Mouse (Mus musculus) urinary bladder, postnatal 4 days (tissue): ENCODE results near the gene Slc5a1.
A peak's percentile ranks its signal among the peaks of the same experiment; 100 is the strongest.

Experiments used
- DNase-seq, 2 experiments: peaks; one replicate each; pipeline ENCODE4 v3.0.0; 2021 to 2022; ENCODE audit warnings: low spot score in 2 of 2

Slc5a1 gene

GRCm38 (mm10) chr5:33193567-33193966, 89.5 kb downstream of the Slc5a1 start:
- no peak for DNase-seq

- DNase-seq, result no peak
Measured at GRCm38 (mm10) chr5:33195246-33195852, 91.3 kb downstream of the Slc5a1 start.

GRCm38 (mm10) chr5:33200071-33200470, 96.1 kb downstream of the Slc5a1 start:
- DNase-seq, result no peak

GRCm38 (mm10) chr5:33201697-33202096, 97.7 kb downstream of the Slc5a1 start:
- no peak for DNase-seq

- DNase-seq, result no peak
Measured at GRCm38 (mm10) chr5:33202516-33203170, 98.6 kb downstream of the Slc5a1 start.

- no peak for DNase-seq
Measured at GRCm38 (mm10) chr5:33203171-33203565, 99.1 kb downstream of the Slc5a1 start.

- DNase-seq, result peak; percentile 69 to 85
Measured at GRCm38 (mm10) chr5:33203691-33204242, 99.7 kb downstream of the Slc5a1 start.

- no peak for DNase-seq
Measured at GRCm38 (mm10) chr5:33204284-33204683, 100.3 kb downstream of the Slc5a1 start.

GRCm38 (mm10) chr5:33206328-33206727, 102.3 kb downstream of the Slc5a1 start:
- no peak for DNase-seq

- no peak for DNase-seq
Measured at GRCm38 (mm10) chr5:33207136-33207535, 103.1 kb downstream of the Slc5a1 start.

- DNase-seq, result no peak
Measured at GRCm38 (mm10) chr5:33208533-33209245, 104.7 kb downstream of the Slc5a1 start.

GRCm38 (mm10) chr5:33210515-33210914, 106.5 kb downstream of the Slc5a1 start:
- no peak for DNase-seq

- no peak for DNase-seq
Measured at GRCm38 (mm10) chr5:33211254-33211653, 107.2 kb downstream of the Slc5a1 start.
